Mouse (Mus musculus): ENCODE data around the gene Mrpl28. TPM values are rescaled to one million over a fixed set of nuclear protein-coding genes. Genes with fewer than 3 reads are reported as not detected.

The Mrpl28 gene
- polyA plus RNA-seq, 1 experiment: 145 TPM

DNA sequence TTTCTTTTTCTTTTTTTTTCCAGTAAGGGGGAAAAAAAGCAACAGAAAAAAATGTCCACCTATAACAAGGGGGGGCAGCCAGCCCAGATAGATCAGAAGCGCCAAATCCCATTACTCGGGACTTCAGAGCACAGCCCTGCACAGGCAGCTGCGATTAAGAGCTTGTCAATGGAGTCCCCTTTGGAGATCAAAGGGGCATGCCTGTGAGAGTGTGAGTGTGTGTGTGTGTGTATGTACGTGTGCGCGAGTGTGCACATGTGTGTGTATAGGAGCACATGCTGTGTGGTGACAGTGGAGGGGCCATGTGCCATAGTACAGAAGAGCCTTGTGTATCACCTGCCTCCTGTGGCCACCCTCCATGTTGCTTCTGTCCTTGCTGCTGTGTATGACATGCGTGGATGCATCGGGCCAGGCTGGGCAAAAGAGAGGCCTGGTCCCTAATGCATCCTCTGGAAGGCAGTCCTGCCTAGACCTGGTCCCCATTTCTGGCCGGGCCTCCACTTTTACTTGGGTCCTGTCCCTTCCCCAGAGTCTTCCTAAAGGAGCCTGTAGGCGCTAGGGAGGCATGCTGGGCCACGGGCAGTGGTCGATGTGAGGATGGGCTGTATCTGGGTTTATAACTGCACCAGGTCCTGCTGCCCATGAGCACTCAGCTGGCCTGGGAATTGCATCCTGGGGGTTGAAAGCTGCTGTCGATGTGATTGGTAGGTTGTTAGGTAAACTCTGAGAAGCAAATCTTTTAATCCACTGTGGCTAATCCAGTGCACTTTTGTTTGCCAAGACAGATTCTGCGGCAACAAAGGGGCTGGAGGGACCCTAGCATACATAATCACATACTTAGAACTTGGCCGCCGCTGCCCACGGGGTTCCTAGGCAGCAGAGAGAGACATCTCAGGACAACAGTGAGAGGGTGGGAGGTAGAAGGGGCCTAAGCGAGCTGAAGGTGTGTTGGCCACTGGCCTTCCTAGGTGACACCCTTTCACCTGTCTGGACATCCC is 8.9 kb downstream of the Mrpl28 start:
- H3K4me3 ChIP-seq: no peak overlapping the region
- peaks cover 5% of the 10 kb centered on the region for H3K36me3 ChIP-seq (ENCODE audit: control insufficient read depth, insufficient read depth)
- H3K4me2 ChIP-seq (ENCODE audit: low read depth): no peak overlapping the region
- no peaks in the 10 kb centered on the region for H3K79me2 ChIP-seq (ENCODE audit: control insufficient read depth, insufficient read depth)
- no peaks in the 10 kb centered on the region for H3K27me3 ChIP-seq (ENCODE audit: control insufficient read depth, insufficient read depth, insufficient read length)
- TF ChIP-seq TCF3 (IDR thresholded peaks at IDR 0.05; ENCODE audit: insufficient read length, low read depth) (no peak), POLR2AphosphoS2 (IDR thresholded peaks at IDR 0.05; ENCODE audit: insufficient read length, low read depth) (peak; percentile 16)
- no peak overlapping the region for H3ac ChIP-seq (ENCODE audit: control insufficient read depth, insufficient read length)

DNA sequence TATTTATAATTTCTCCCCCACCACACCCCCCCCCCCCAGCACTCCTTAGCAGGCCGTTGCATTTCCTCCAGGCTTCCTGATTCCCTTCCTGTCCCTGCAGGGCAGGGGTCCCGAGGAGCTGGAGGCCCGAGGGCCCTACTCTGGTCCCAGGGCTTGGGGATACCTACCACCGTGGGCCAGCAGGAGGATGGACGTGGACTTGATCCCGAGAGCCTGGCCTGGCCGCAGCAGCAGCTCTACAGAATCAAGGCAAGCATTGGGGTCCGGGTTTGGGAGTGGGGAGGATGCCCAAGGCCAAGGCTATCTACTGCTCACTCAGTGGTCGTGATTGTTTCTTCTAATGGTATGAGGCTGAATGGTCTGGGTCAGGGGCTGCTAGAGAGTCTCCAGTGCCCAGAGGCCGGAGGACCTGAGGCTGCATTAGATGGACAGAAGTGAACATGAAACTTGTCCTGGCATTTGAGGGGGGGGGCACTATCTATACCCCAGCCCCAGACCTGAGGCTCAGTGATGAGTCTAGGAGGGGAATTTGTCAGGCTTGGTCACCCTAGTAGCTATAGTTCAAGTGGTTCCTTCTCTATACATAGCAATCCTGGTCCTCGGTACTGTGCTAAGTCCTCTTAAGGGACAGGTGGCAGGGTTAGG is 13.9 kb downstream of the Mrpl28 start:
- TF ChIP-seq E2F4 (IDR thresholded peaks at IDR 0.05; ENCODE audit: insufficient read depth) (no peak), POLR2AphosphoS2 (IDR thresholded peaks at IDR 0.05; ENCODE audit: insufficient read length, low read depth) (no peak), MAX (IDR thresholded peaks at IDR 0.05; ENCODE audit: low read depth) (no peak), CEBPB (IDR thresholded peaks at IDR 0.05; ENCODE audit: insufficient read depth, poor library complexity, severe bottlenecking) (no peak), MYOD1 (IDR thresholded peaks at IDR 0.05; ENCODE audit: control insufficient read depth in 1 of 3, insufficient read length in 2 of 3, low read depth in 2 of 3) (no peak), USF1 (IDR thresholded peaks at IDR 0.05; ENCODE audit: low read depth) (no peak), TCF3 (IDR thresholded peaks at IDR 0.05; ENCODE audit: insufficient read length, low read depth) (no peak), REST (IDR thresholded peaks at IDR 0.05; ENCODE audit: insufficient read depth, insufficient read length) (no peak), POLR2A (IDR thresholded peaks at IDR 0.05; ENCODE audit: insufficient read length, low read depth) (no peak), MYOG (IDR thresholded peaks at IDR 0.05; ENCODE audit: control insufficient read depth in 1 of 3, insufficient read depth in 1 of 3, insufficient read length in 2 of 3, low read depth in 2 of 3) (no peak), SRF (IDR thresholded peaks at IDR 0.05; ENCODE audit: control insufficient read depth, insufficient read length, low read depth) (no peak), TCF12 (IDR thresholded peaks at IDR 0.05; ENCODE audit: insufficient read depth, poor library complexity, severe bottlenecking) (no peak)
- Histone ChIP-seq H3K4me3 (peak overlapping the region; percentile 61), H3K79me2 (ENCODE audit: control insufficient read depth, insufficient read depth) (peaks cover 34% of the 10 kb centered on the region), H3K27me3 (ENCODE audit: control insufficient read depth, insufficient read depth, insufficient read length) (no peaks in the 10 kb centered on the region), H3K36me3 (ENCODE audit: control insufficient read depth, insufficient read depth) (no peaks in the 10 kb centered on the region), H3ac (ENCODE audit: control insufficient read depth, insufficient read length) (no peak overlapping the region), H3K4me2 (ENCODE audit: low read depth) (no peak overlapping the region)

DNA sequence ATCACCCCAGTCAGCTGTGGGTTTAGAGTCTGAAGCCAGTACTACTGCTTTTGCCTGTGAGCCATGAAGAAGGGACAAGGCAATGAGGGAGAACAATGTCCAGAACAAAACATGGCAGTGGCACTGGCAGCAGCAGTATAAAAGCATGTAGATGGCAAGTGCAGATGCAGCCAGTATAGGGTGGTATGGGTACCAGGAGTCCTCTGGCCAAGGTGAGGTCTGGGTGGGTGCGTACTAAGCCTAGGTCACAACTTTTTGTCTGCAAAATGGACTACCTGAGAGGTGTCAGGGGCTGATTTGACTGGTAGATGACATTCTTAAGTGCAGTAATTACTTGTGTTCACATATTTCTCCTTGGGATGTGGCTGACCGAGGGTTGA is 14.4 kb downstream of the Mrpl28 start:
- Histone ChIP-seq H3K36me3 (ENCODE audit: control insufficient read depth, insufficient read depth) (no peaks in the 10 kb centered on the region), H3K4me2 (ENCODE audit: low read depth) (peak overlapping the region; percentile 81), H3ac (ENCODE audit: control insufficient read depth, insufficient read length) (no peak overlapping the region), H3K27me3 (ENCODE audit: control insufficient read depth, insufficient read depth, insufficient read length) (no peaks in the 10 kb centered on the region), H3K4me3 (peak overlapping the region; percentile 61), H3K79me2 (ENCODE audit: control insufficient read depth, insufficient read depth) (peaks cover 39% of the 10 kb centered on the region)
- TF ChIP-seq TCF3 (IDR thresholded peaks at IDR 0.05; ENCODE audit: insufficient read length, low read depth) (no peak), E2F4 (IDR thresholded peaks at IDR 0.05; ENCODE audit: insufficient read depth) (no peak), POLR2A (IDR thresholded peaks at IDR 0.05; ENCODE audit: insufficient read length, low read depth) (no peak), CEBPB (IDR thresholded peaks at IDR 0.05; ENCODE audit: insufficient read depth, poor library complexity, severe bottlenecking) (no peak), MYOG (IDR thresholded peaks at IDR 0.05; ENCODE audit: control insufficient read depth in 1 of 3, insufficient read depth in 1 of 3, insufficient read length in 2 of 3, low read depth in 2 of 3) (no peak), SRF (IDR thresholded peaks at IDR 0.05; ENCODE audit: control insufficient read depth, insufficient read length, low read depth) (no peak), MYOD1 (IDR thresholded peaks at IDR 0.05; ENCODE audit: control insufficient read depth in 1 of 3, insufficient read length in 2 of 3, low read depth in 2 of 3) (no peak), MAX (IDR thresholded peaks at IDR 0.05; ENCODE audit: low read depth) (no peak), POLR2AphosphoS2 (IDR thresholded peaks at IDR 0.05; ENCODE audit: insufficient read length, low read depth) (no peak), USF1 (IDR thresholded peaks at IDR 0.05; ENCODE audit: low read depth) (no peak), TCF12 (IDR thresholded peaks at IDR 0.05; ENCODE audit: insufficient read depth, poor library complexity, severe bottlenecking) (no peak), REST (IDR thresholded peaks at IDR 0.05; ENCODE audit: insufficient read depth, insufficient read length) (no peak)

DNA sequence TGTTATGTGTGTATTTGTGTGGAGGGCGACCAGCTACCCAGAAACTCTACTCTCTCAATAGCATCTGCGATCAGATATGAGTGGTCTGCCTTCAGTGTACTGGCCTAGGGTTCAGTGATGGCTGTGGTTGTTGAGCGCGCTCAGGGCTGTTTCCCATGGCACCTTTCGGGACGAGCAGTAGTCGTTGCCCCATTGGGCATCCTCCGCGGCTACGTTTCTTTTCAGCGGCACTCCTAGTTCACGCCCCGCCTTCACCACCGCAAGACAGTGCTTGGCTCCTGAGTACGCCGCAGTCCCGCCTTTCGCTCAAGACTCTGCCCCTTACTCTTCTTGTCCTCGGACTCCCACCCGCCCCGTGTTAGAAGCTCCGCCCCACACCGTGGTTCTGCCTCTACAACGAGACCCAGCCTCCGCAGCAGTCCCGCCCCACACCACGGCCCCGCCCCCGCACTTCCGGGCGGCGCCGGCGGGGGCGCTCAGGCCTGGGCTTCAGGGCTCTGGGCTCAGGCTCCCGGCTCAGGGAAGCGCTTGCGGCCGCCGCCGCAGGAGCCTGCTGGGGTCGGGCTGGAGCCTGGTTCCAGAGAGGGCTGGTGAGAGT is 15.0 kb downstream of the Mrpl28 start, which contains the start of gene Axin1:
Gene Axin1 (plus strand): TSS at position 450 of the 598 bp plus-strand sequence.
- peaks cover 45% of the 10 kb centered on the region for H3K79me2 ChIP-seq (ENCODE audit: control insufficient read depth, insufficient read depth)
- peak within 1 kb of the TSS; percentile 61 for H3K4me3 ChIP-seq
- no peak for TF ChIP-seq MAX (IDR thresholded peaks at IDR 0.05; ENCODE audit: low read depth)
- TF ChIP-seq POLR2AphosphoS2 (IDR thresholded peaks at IDR 0.05; ENCODE audit: insufficient read length, low read depth): peak; percentile 76
- TF ChIP-seq POLR2A (IDR thresholded peaks at IDR 0.05; ENCODE audit: insufficient read length, low read depth): peak; percentile 60
- no peaks in the 10 kb centered on the region for H3K27me3 ChIP-seq (ENCODE audit: control insufficient read depth, insufficient read depth, insufficient read length)
- peak within 1 kb of the TSS; percentile 98 for H3K4me2 ChIP-seq (ENCODE audit: low read depth)
- peak within 1 kb of the TSS; percentile 80 for H3ac ChIP-seq (ENCODE audit: control insufficient read depth, insufficient read length)
- no peaks in the 10 kb centered on the region for H3K36me3 ChIP-seq (ENCODE audit: control insufficient read depth, insufficient read depth)

All from myocyte (in vitro differentiated cells).